Mouse (Mus musculus) cerebellum, adult 2 months (tissue): ENCODE measurements at regions not wholly inside any gene's neighbourhood (a gene's known extent, or its start where the extent isn't known, plus 50 kb on each side); places are given as distances from the start of the nearest gene placed in this dataset.

Experiments used
- CTCF ChIP-seq: fragments of 200-500 bp; IDR thresholded peaks from 2 replicates; pipeline ENCODE4 v1.5.1; 2011; ENCODE audit warnings: low read depth, mild to moderate bottlenecking, control low read depth, low read length, moderate library complexity, borderline replicate concordance; ENCODE audit not compliant: insufficient read depth
- POLR2A ChIP-seq: fragments of 200-500 bp; IDR thresholded peaks from 2 replicates; pipeline ENCODE4 v1.6.1; 2011; ENCODE audit warnings: low read length, control low read depth, borderline replicate concordance; ENCODE audit not compliant: insufficient read depth

DNA sequence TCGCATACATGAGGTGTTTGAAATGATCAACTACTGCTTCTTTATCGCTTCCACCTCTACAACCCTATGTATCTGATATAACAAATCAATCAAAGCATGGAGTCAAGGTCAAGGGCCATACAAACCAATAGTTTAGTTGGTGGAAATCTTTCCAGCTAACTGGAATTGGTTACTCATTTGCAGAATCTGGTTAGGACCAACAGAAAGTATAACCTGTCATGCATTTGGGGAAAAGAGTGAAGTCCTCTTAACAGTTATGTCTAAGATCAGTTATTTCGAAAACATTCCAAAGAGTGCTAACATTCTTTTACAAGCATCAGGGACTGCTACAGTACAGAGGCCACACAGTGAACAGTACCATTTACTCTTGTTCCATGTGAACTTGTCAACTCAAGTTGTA is 204.6 kb upstream of the Got2 start:
- TF ChIP-seq POLR2A (no peak), CTCF (no peak)
